Mouse (Mus musculus) C2C12 (cell line): ENCODE measurements around the gene Tectb.

Experiments used
- CEBPB ChIP-seq: IDR thresholded peaks from one replicate; pipeline ENCODE4 v1.6.1; 2011; ENCODE audit warnings: low read depth, mild to moderate bottlenecking, control low read depth, moderate library complexity
- CTCF ChIP-seq: IDR thresholded peaks from one replicate; pipeline ENCODE4 v1.5.1; 2011; ENCODE audit not compliant: control insufficient read depth, insufficient read depth, insufficient read length
- FOSL1 ChIP-seq: IDR thresholded peaks from one replicate; pipeline ENCODE4 v1.8.0; 2011; ENCODE audit warnings: mild to moderate bottlenecking, low read length; ENCODE audit not compliant: poor library complexity, insufficient read depth, severe bottlenecking
- MAX ChIP-seq: IDR thresholded peaks from one replicate; pipeline ENCODE4 v1.6.1; 2011; ENCODE audit warnings: mild to moderate bottlenecking, control low read depth
- MYOD1 ChIP-seq: IDR thresholded peaks from one replicate; pipeline ENCODE4 v1.6.1; 2011; ENCODE audit warnings: low read depth; ENCODE audit not compliant: control insufficient read depth, insufficient read length
- USF1 ChIP-seq: IDR thresholded peaks from one replicate; pipeline ENCODE4 v1.6.1; 2011; ENCODE audit warnings: low read depth, mild to moderate bottlenecking, control low read depth, moderate library complexity

- TF ChIP-seq MYOD1, result no peak
- no peak for TF ChIP-seq CTCF
- no peak for TF ChIP-seq FOSL1
- no peak for TF ChIP-seq CEBPB
- no peak for TF ChIP-seq MAX
- TF ChIP-seq USF1, result no peak
Measured at GRCm38 (mm10) chr19:55144691-55145090, 35.8 kb upstream of the Tectb start.
